In genomic region chr11:31824504-31825166, GRCm38 (mm10) we compare ENCODE assay signal across 8 mouse cellular contexts. TPM values are rescaled to one million over a fixed set of nuclear protein-coding genes. Genes with fewer than 3 reads are reported as not detected.
DNase-seq lines count a peak whose midpoint lies in the region; ATAC-seq lines count a peak whose summit lies in the region.

No protein-coding gene starts in this region.

- H3K9ac ChIP-seq in stomach, embryonic 14.5 days (replicated peaks; ENCODE audit: low read depth, low read length): no peak overlapping the region

- no peaks in the 10 kb centered on the region for H3K36me3 ChIP-seq in stomach, embryonic 14.5 days (ENCODE audit: control insufficient read depth, insufficient read depth, low read length)

- peak; percentile 13 for DNase-seq in thymus, postnatal 25 days
- DNase-seq in thymus, adult 18-20 months: no peak
- peak; percentile 74 for DNase-seq in cerebellum, adult 8-10 months
- DNase-seq in induced T-regulatory cell, adult 2 months (ENCODE audit: low read depth): peak; percentile 50
- DNase-seq in lung, adult 18-20 months: peak; percentile 89 to 93
- DNase-seq in frontal cortex, postnatal 10 days (ENCODE audit: low spot score in 2 of 2): no peak
- DNase-seq in testis, postnatal 14 days (ENCODE audit: low spot score): no peak

- H3K9me3 ChIP-seq in stomach, embryonic 14.5 days (ENCODE audit: control insufficient read depth, low read depth, low read length): no peaks in the 10 kb centered on the region

- H3K4me3 ChIP-seq in stomach, embryonic 14.5 days (ENCODE audit: low read depth, low read length): no peak overlapping the region

- no peak overlapping the region for H3K4me2 ChIP-seq in stomach, embryonic 14.5 days (replicated peaks; ENCODE audit: low read depth, low read length)

- 55% methylated on average over 14 of the region's 14 CpGs for WGBS in stomach, embryonic 14.5 days

- H3K27ac ChIP-seq in stomach, embryonic 14.5 days (ENCODE audit: low read length): no peak overlapping the region

- peak; percentile 57; the same call in 1 of the 2 replicates for ATAC-seq in stomach, embryonic 14.5 days (ENCODE audit: insufficient number of reproducible peaks, insufficient read depth, low FRiP score, low read depth)

- no peaks in the 10 kb centered on the region for H3K27me3 ChIP-seq in stomach, embryonic 14.5 days (ENCODE audit: control insufficient read depth, insufficient read depth, low read length)

- H3K4me1 ChIP-seq in stomach, embryonic 14.5 days (ENCODE audit: control insufficient read depth, insufficient read depth, low read length): 0 out of 2 replicates have a peak, but pooled peaks cover 3% of the 10 kb centered on the region

RNA-seq across cellular contexts. Expression of gene Cpeb4, which starts 47.4 kb away (rescaled TPM):
- 4.9 and 6.5 TPM in 2 replicates for polyA plus RNA-seq in stomach, embryonic 14.5 days (2014; fragmentation: Nextera tagmentation; extraction: Ambion mirVana)

Comparison
In these comparisons a context has a peak if more than half of its experiments do, and no peak if none do; other contexts are left out.
1. DNase-seq: peak in thymus, postnatal 25 days (single experiment), cerebellum, adult 8-10 months (single experiment), induced T-regulatory cell, adult 2 months (single experiment) and lung, adult 18-20 months (2 of 2); none in thymus, adult 18-20 months (0 of 2), frontal cortex, postnatal 10 days (0 of 2) and testis, postnatal 14 days (single experiment).